In genomic region chr15:84631560-84631959, GRCm38 (mm10) we compare ENCODE assay signal across 8 mouse cellular contexts. TPM values are rescaled to one million over a fixed set of nuclear protein-coding genes. Genes with fewer than 3 reads are reported as not detected.
DNase-seq lines count a peak whose midpoint lies in the region; ATAC-seq and TF ChIP-seq lines count a peak whose summit lies in the region.

No protein-coding gene starts in this region.

- H3K9ac ChIP-seq in forebrain, embryonic 13.5 days, result no peak overlapping the region
- H3K9ac ChIP-seq in hindbrain, embryonic 14.5 days, result no peak overlapping the region

- 0 out of 2 replicates have a peak, but pooled peaks have one; percentile 12 for TF ChIP-seq CTCF in G1E (IDR thresholded peaks at IDR 0.05; ENCODE audit: low read depth, low read length)

- no peak for ATAC-seq in G1E (ENCODE audit: extremely low read depth, insufficient number of reproducible peaks, low FRiP score, poor library complexity, severe bottlenecking)
- peak; percentile 69 for ATAC-seq in cerebellum, adult (ENCODE audit: insufficient number of reproducible peaks, low FRiP score, low TSS enrichment)
- ATAC-seq in forebrain, embryonic 13.5 days, result peak; percentile 54
- ATAC-seq in hindbrain, embryonic 14.5 days (ENCODE audit: low FRiP score), result peak; percentile 67; the same call in 1 of the 2 replicates
- ATAC-seq in megakaryocyte, adult 5-6 weeks (ENCODE audit: poor library complexity, severe bottlenecking), result peak; percentile 80

- H3K9me3 ChIP-seq in G1E (replicated peaks), result peaks cover 73% of the 10 kb centered on the region
- no peaks in the 10 kb centered on the region for H3K9me3 ChIP-seq in forebrain, embryonic 13.5 days (replicated peaks)
- H3K9me3 ChIP-seq in hindbrain, embryonic 14.5 days (ENCODE audit: control insufficient read depth, low read length), result no peaks in the 10 kb centered on the region

- no peak overlapping the region for H3K27ac ChIP-seq in forebrain, embryonic 13.5 days
- H3K27ac ChIP-seq in hindbrain, embryonic 14.5 days, result no peak overlapping the region

- 2% methylated on average over 7 of the region's 7 CpGs for WGBS in forebrain, embryonic 13.5 days
- WGBS in hindbrain, embryonic 14.5 days, result 3% methylated on average over 7 of the region's 7 CpGs

- H3K4me1 ChIP-seq in G1E (ENCODE audit: insufficient read depth, low read depth, low read length), result no peaks in the 10 kb centered on the region
- peaks cover 14% of the 10 kb centered on the region for H3K4me1 ChIP-seq in forebrain, embryonic 13.5 days
- H3K4me1 ChIP-seq in hindbrain, embryonic 14.5 days (replicated peaks; ENCODE audit: control insufficient read depth, insufficient read depth, low read length), result peaks cover 14% of the 10 kb centered on the region

- no peak overlapping the region for H3K4me2 ChIP-seq in forebrain, embryonic 13.5 days
- no peak overlapping the region for H3K4me2 ChIP-seq in hindbrain, embryonic 14.5 days (replicated peaks)

- no peaks in the 10 kb centered on the region for H3K27me3 ChIP-seq in G1E (ENCODE audit: insufficient read depth, low read length)
- H3K27me3 ChIP-seq in forebrain, embryonic 13.5 days, result 0 out of 2 replicates have a peak, but pooled peaks cover 3% of the 10 kb centered on the region
- no peaks in the 10 kb centered on the region for H3K27me3 ChIP-seq in hindbrain, embryonic 14.5 days (ENCODE audit: control insufficient read depth, insufficient read depth, low read length)

- H3K4me3 ChIP-seq in G1E (ENCODE audit: low read depth, low read length), result no peak overlapping the region
- H3K4me3 ChIP-seq in forebrain, embryonic 13.5 days, result no peak overlapping the region
- H3K4me3 ChIP-seq in hindbrain, embryonic 14.5 days (replicated peaks; ENCODE audit: low read length), result no peak overlapping the region

- no peaks in the 10 kb centered on the region for H3K36me3 ChIP-seq in G1E (replicated peaks)
- H3K36me3 ChIP-seq in forebrain, embryonic 13.5 days (ENCODE audit: poor library complexity, severe bottlenecking), result no peaks in the 10 kb centered on the region
- H3K36me3 ChIP-seq in hindbrain, embryonic 14.5 days (replicated peaks; ENCODE audit: control insufficient read depth, insufficient read depth), result no peaks in the 10 kb centered on the region

- DNase-seq in G1E (ENCODE audit: low spot score), result no peak
- peak; percentile 94 for DNase-seq in hindbrain, embryonic 14.5 days (ENCODE audit: low spot score)
- DNase-seq in layer of hippocampus, postnatal 10 days (ENCODE audit: low spot score in 2 of 2), result peak; percentile 75 to 84
- DNase-seq in right cerebral cortex, adult 2 months (ENCODE audit: low spot score in 2 of 2), result peak; percentile 83 to 87
- DNase-seq in urinary bladder, adult 2 months (ENCODE audit: low spot score), result peak; percentile 60

RNA-seq across cellular contexts. Expression of gene Prr5, which starts 37.9 kb away (rescaled TPM):
- total RNA-seq in G1E (2014; fragmentation: Nextera tagmentation), result not detected in 2 replicates
- not detected in 2 replicates for total RNA-seq in G1E (2017)
- not detected in 2 replicates for polyA plus RNA-seq in G1E (2012)
- polyA plus RNA-seq in forebrain, embryonic 13.5 days (2015; fragmentation: Nextera tagmentation; extraction: Ambion mirVana), result 7.0 and 8.0 TPM in 2 replicates
- 26.2 and 27.1 TPM in 2 replicates for polyA plus RNA-seq in hindbrain, embryonic 14.5 days (2014; fragmentation: Nextera tagmentation; extraction: Ambion mirVana)
- total RNA-seq in layer of hippocampus, postnatal 10 days (2021), result 10 to 100 TPM; 18.6 to 20.6 TPM
- total RNA-seq in megakaryocyte, adult 5-6 weeks (2015), result 5.6 and 6.4 TPM in 2 replicates
- total RNA-seq in megakaryocyte, adult 5-6 weeks (2017), result 4.4 and 5.4 TPM in 2 replicates
- polyA plus RNA-seq in urinary bladder, adult 2 months (2012; rRNA removed), result 9.1 and 9.4 TPM in 2 replicates
